Mouse (Mus musculus) midbrain, postnatal 0 days (tissue): ENCODE measurements around the gene Smim13. TPM values are rescaled to one million over a fixed set of nuclear protein-coding genes. Genes with fewer than 3 reads are reported as not detected.

ENCODE experiments used
- ATAC-seq: fragments of 200-750 bp; cut with Nextera tagmentation; 2 replicates; pipeline ENCODE4 v1.8.0; 2017; ENCODE audit warnings: moderate number of reproducible peaks, mild to moderate bottlenecking, moderate TSS enrichment, moderate library complexity; ENCODE audit not compliant: low FRiP score
- DNase-seq: peaks from one replicate; pipeline ENCODE4 v3.0.0-alpha.2; 2015; ENCODE audit warnings: low spot score
- H3K27ac ChIP-seq: fragments of 300-500 bp; sonication (generic); 2 replicates; pipeline ENCODE4 v1.5.1; 2014; ENCODE audit warnings: low read depth, mild to moderate bottlenecking, low read length, mixed read lengths
- H3K27me3 ChIP-seq: fragments of 300-500 bp; sonication (generic); 2 replicates; pipeline ENCODE4 v1.6.1; 2014; ENCODE audit warnings: low read length, control low read depth, mixed read lengths; ENCODE audit not compliant: insufficient read depth
- H3K36me3 ChIP-seq: fragments of 300-500 bp; sonication (generic); 2 replicates; pipeline ENCODE4 v1.6.1; 2014; ENCODE audit warnings: low read length, control low read depth, mixed read lengths; ENCODE audit not compliant: insufficient read depth
- H3K4me1 ChIP-seq: fragments of 300-500 bp; sonication (generic); 2 replicates; pipeline ENCODE4 v1.6.1; 2014; ENCODE audit warnings: mild to moderate bottlenecking, control low read depth, antibody characterized with exemption, low read length, mixed read lengths; ENCODE audit not compliant: insufficient read depth
- H3K4me2 ChIP-seq: fragments of 300-500 bp; sonication (generic); 2 replicates; pipeline ENCODE4 v1.6.1; 2014; ENCODE audit warnings: low read depth, mild to moderate bottlenecking, low read length, mixed read lengths; ENCODE audit not compliant: poor library complexity, severe bottlenecking
- H3K4me3 ChIP-seq: fragments of 300-500 bp; sonication (generic); 2 replicates; pipeline ENCODE4 v1.5.1; 2014; ENCODE audit warnings: low read depth, mild to moderate bottlenecking, low read length, moderate library complexity
- H3K9ac ChIP-seq: fragments of 300-500 bp; sonication (generic); replicated peaks from 2 replicates; pipeline ENCODE4 v1.6.1; 2014; ENCODE audit warnings: mild to moderate bottlenecking, low read length, moderate library complexity, mixed read lengths; ENCODE audit not compliant: poor library complexity, severe bottlenecking
- H3K9me3 ChIP-seq: fragments of 300-500 bp; sonication (generic); 2 replicates; pipeline ENCODE4 v1.6.1; 2016; ENCODE audit warnings: low read length, control low read depth
- CTCF ChIP-seq: IDR thresholded peaks from 2 replicates; pipeline ENCODE4 v1.5.1; 2016; ENCODE audit warnings: antibody characterized with exemption, mild to moderate bottlenecking
- WGBS: fragments of 180-500 bp; shearing (Covaris S2); extraction: QIAGEN DNeasy Blood & Tissue Kit; methylation state at CpG from one replicate; pipeline ENCODE4 v1.1.7; 2014; 5-methylcytosine and 5-hydroxymethylcytosine counted together
- polyA plus RNA-seq: library from polyadenylated mRNA; unstranded; fragments of >200 nt; fragmentation: Nextera tagmentation; extraction: Ambion mirVana; gene quantifications from 2 replicates; pipeline ENCODE4 v1.2.1, GENCODE M21; 2015
- total RNA-seq: library from RNA; depleted of rRNA; stranded (reverse); fragments of >200 nt; gene quantifications from 2 replicates; pipeline ENCODE4 v1.2.3, GENCODE M21; 2014

The Smim13 gene
- total and polyA plus RNA-seq, 2 experiments from 2014 or later: 27.8 to 46.5 TPM

GRCm38 (mm10) chr13:41220304-41220834 lies 29.3 kb upstream of the Smim13 start, which contains the start of gene Elovl2:
Gene Elovl2 (minus strand): TSS chr13:41220405.
- Histone ChIP-seq H3K4me1 (no peaks in the 10 kb centered on the region), H3K27me3 (no peaks in the 10 kb centered on the region), H3K4me3 (peak within 1 kb of the TSS; percentile 78), H3K36me3 (no peaks in the 10 kb centered on the region), H3K27ac (peak within 1 kb of the TSS; percentile 65; the same call in 1 of the 2 replicates), H3K9me3 (peaks cover 9% of the 10 kb centered on the region; the same call in 1 of the 2 replicates), H3K4me2 (peak within 1 kb of the TSS; percentile 58), H3K9ac (peak within 1 kb of the TSS; percentile 84)
- peak; percentile 69 for TF ChIP-seq CTCF
- WGBS: 2% methylated on average over 31 of the region's 77 CpGs
- ATAC-seq: peak; percentile 93
- DNase-seq: peak; percentile 86

GRCm38 (mm10) chr13:41226513-41226912 lies 23.1 kb upstream of the Smim13 start:
- Histone ChIP-seq H3K4me3 (no peak overlapping the region), H3K4me1 (no peaks in the 10 kb centered on the region), H3K36me3 (no peaks in the 10 kb centered on the region), H3K4me2 (no peak overlapping the region), H3K9me3 (peaks cover 9% of the 10 kb centered on the region; the same call in 1 of the 2 replicates), H3K9ac (no peak overlapping the region), H3K27me3 (no peaks in the 10 kb centered on the region), H3K27ac (no peak overlapping the region)
- no peak for TF ChIP-seq CTCF
- no peak for DNase-seq
- 90% methylated on average over 5 of the region's 5 CpGs for WGBS
- no peak for ATAC-seq

GRCm38 (mm10) chr13:41228060-41228459 lies 21.6 kb upstream of the Smim13 start:
- Histone ChIP-seq H3K27me3 (no peaks in the 10 kb centered on the region), H3K36me3 (no peaks in the 10 kb centered on the region), H3K4me1 (no peaks in the 10 kb centered on the region), H3K4me3 (no peak overlapping the region), H3K9me3 (0 out of 2 replicates have a peak, but pooled peaks cover 6% of the 10 kb centered on the region), H3K9ac (no peak overlapping the region), H3K4me2 (no peak overlapping the region), H3K27ac (no peak overlapping the region)
- no peak for ATAC-seq
- TF ChIP-seq CTCF: no peak
- no peak for DNase-seq
- WGBS: 93% methylated on average over 5 of the region's 5 CpGs

- Histone ChIP-seq H3K9me3 (no peaks in the 10 kb centered on the region), H3K4me1 (no peaks in the 10 kb centered on the region), H3K36me3 (no peaks in the 10 kb centered on the region), H3K9ac (no peak overlapping the region), H3K4me2 (no peak overlapping the region), H3K4me3 (no peak overlapping the region), H3K27ac (no peak overlapping the region), H3K27me3 (no peaks in the 10 kb centered on the region)
- 92% methylated on average over 5 of the region's 5 CpGs for WGBS
- ATAC-seq: no peak
- no peak for DNase-seq
- no peak for TF ChIP-seq CTCF
Observed at GRCm38 (mm10) chr13:41230256-41230655, 19.4 kb upstream of the Smim13 start.

GRCm38 (mm10) chr13:41231389-41231983 lies 18.2 kb upstream of the Smim13 start:
- no peaks in the 10 kb centered on the region for H3K4me1 ChIP-seq
- DNase-seq (peak; percentile 64), ATAC-seq (no peak)
- no peak overlapping the region for H3K4me2 ChIP-seq
- TF ChIP-seq CTCF: no peak
- H3K9ac ChIP-seq: no peak overlapping the region
- H3K4me3 ChIP-seq: no peak overlapping the region
- H3K36me3 ChIP-seq: no peaks in the 10 kb centered on the region
- 89% methylated on average over 12 of the region's 12 CpGs for WGBS
- no peaks in the 10 kb centered on the region for H3K27me3 ChIP-seq
- H3K27ac ChIP-seq: no peak overlapping the region
- no peaks in the 10 kb centered on the region for H3K9me3 ChIP-seq

- Histone ChIP-seq H3K9ac (no peak overlapping the region), H3K9me3 (no peaks in the 10 kb centered on the region), H3K27me3 (no peaks in the 10 kb centered on the region), H3K36me3 (no peaks in the 10 kb centered on the region), H3K4me1 (no peaks in the 10 kb centered on the region), H3K4me3 (no peak overlapping the region), H3K4me2 (no peak overlapping the region), H3K27ac (no peak overlapping the region)
- DNase-seq (no peak), ATAC-seq (no peak)
- no peak for TF ChIP-seq CTCF
- 95% methylated on average over 15 of the region's 15 CpGs for WGBS
Observed at GRCm38 (mm10) chr13:41232209-41232608, 17.4 kb upstream of the Smim13 start.
